Mouse (Mus musculus) erythroblast, adult 5-6 weeks (primary cell): ENCODE measurements around the gene Pias4. TPM values are rescaled to one million over a fixed set of nuclear protein-coding genes. Genes with fewer than 3 reads are reported as not detected.

Source experiments
- ATAC-seq: replicated peaks from 2 replicates; pipeline ENCODE4 v1.8.0; 2016; ENCODE audit warnings: moderate number of reproducible peaks, mild to moderate bottlenecking, moderate TSS enrichment, inconsistent platforms; ENCODE audit not compliant: poor library complexity, low FRiP score, severe bottlenecking
- total RNA-seq, 2 experiments: library from RNA; stranded (forward) in 1 of 2; stranded (reverse) in 1 of 2; fragments of 150-400 nt in 1 of 2; fragments of 200-764, 138-1000 nt in 1 of 2; gene quantifications; 2 replicates each; pipeline versions ENCODE4 v1.2.3 to v1.2.4; 2015 to 2017; ENCODE audit warnings: low replicate concordance in 2 of 2

Pias4 gene
- total RNA-seq, 2 experiments from 2014 or later = 4.4 to 19.3 TPM

- ATAC-seq = peak; percentile 81
These were observed 62.1 kb downstream of the Pias4 start, which contains the start of gene Map2k2 for GRCm38 (mm10) chr10:81105565-81106112. Gene Map2k2 (plus strand): TSS chr10:81105915.

Other genes starting within 250 kb of the Pias4 start
Only the 30 nearest of the 32 such genes appear.
- not detected in 2 replicates for gene Gng7, start 153.0 kb downstream of the Pias4 start, total RNA-seq (2015; ENCODE audit: low replicate concordance)
- not detected in 2 replicates for gene Gng7, start 153.0 kb downstream of the Pias4 start, total RNA-seq (2017; ENCODE audit: low replicate concordance)
- not detected in 2 replicates for gene Diras1, start 142.3 kb downstream of the Pias4 start, total RNA-seq (2015; ENCODE audit: low replicate concordance)
- not detected in 2 replicates for gene Diras1, start 142.3 kb downstream of the Pias4 start, total RNA-seq (2017; ENCODE audit: low replicate concordance)
- 2.1 and 2.5 TPM in 2 replicates for gene Slc39a3, start 130.5 kb downstream of the Pias4 start, total RNA-seq (2015; ENCODE audit: low replicate concordance)
- gene Slc39a3, start 130.5 kb downstream of the Pias4 start, total RNA-seq (2017; ENCODE audit: low replicate concordance) = 2.7 and 3.8 TPM in 2 replicates
- 6.7 and 20.3 TPM in 2 replicates for gene Sgta, start 107.7 kb downstream of the Pias4 start, total RNA-seq (2015; ENCODE audit: low replicate concordance)
- gene Sgta, start 107.7 kb downstream of the Pias4 start, total RNA-seq (2017; ENCODE audit: low replicate concordance) = 14.8 and 18.1 TPM in 2 replicates
- 1.9 TPM in 1 of 2 replicates, not detected in the other for gene Thop1, start 97.9 kb downstream of the Pias4 start, total RNA-seq (2015; ENCODE audit: low replicate concordance)
- 3.1 and 4.1 TPM in 2 replicates for gene Thop1, start 97.9 kb downstream of the Pias4 start, total RNA-seq (2017; ENCODE audit: low replicate concordance)
- gene Creb3l3, start 69.0 kb downstream of the Pias4 start, total RNA-seq (2015; ENCODE audit: low replicate concordance) = not detected in 2 replicates
- not detected in 2 replicates for gene Creb3l3, start 69.0 kb downstream of the Pias4 start, total RNA-seq (2017; ENCODE audit: low replicate concordance)
- gene Map2k2, start 62.0 kb downstream of the Pias4 start, total RNA-seq (2015; ENCODE audit: low replicate concordance) = 22.2 and 31.5 TPM in 2 replicates
- gene Map2k2, start 62.0 kb downstream of the Pias4 start, total RNA-seq (2017; ENCODE audit: low replicate concordance) = 34.2 and 49.9 TPM in 2 replicates
- 11.5 and 13.2 TPM in 2 replicates for gene Zbtb7a, start 32.7 kb downstream of the Pias4 start, total RNA-seq (2015; ENCODE audit: low replicate concordance)
- 10.1 and 14.2 TPM in 2 replicates for gene Zbtb7a, start 32.7 kb downstream of the Pias4 start, total RNA-seq (2017; ENCODE audit: low replicate concordance)
- 227 and 267 TPM in 2 replicates for gene Eef2, start 8.7 kb upstream of the Pias4 start, total RNA-seq (2015; ENCODE audit: low replicate concordance)
- 388 and 458 TPM in 2 replicates for gene Eef2, start 8.7 kb upstream of the Pias4 start, total RNA-seq (2017; ENCODE audit: low replicate concordance)
- gene Dapk3, start 15.1 kb upstream of the Pias4 start, total RNA-seq (2015; ENCODE audit: low replicate concordance) = 3.3 and 7.3 TPM in 2 replicates
- gene Dapk3, start 15.1 kb upstream of the Pias4 start, total RNA-seq (2017; ENCODE audit: low replicate concordance) = 10.8 and 11.8 TPM in 2 replicates
- gene 4930442H23Rik, start 15.9 kb upstream of the Pias4 start, total RNA-seq (2015; ENCODE audit: low replicate concordance) = not detected in 2 replicates
- not detected in 2 replicates for gene 4930442H23Rik, start 15.9 kb upstream of the Pias4 start, total RNA-seq (2017; ENCODE audit: low replicate concordance)
- not detected in 2 replicates for gene Nmrk2, start 34.1 kb upstream of the Pias4 start, total RNA-seq (2015; ENCODE audit: low replicate concordance)
- not detected in 2 replicates for gene Nmrk2, start 34.1 kb upstream of the Pias4 start, total RNA-seq (2017; ENCODE audit: low replicate concordance)
- gene Atcay, start 62.9 kb upstream of the Pias4 start, total RNA-seq (2015; ENCODE audit: low replicate concordance) = not detected in 2 replicates
- gene Atcay, start 62.9 kb upstream of the Pias4 start, total RNA-seq (2017; ENCODE audit: low replicate concordance) = not detected in 2 replicates
- not detected in 2 replicates for gene Zfr2, start 65.2 kb upstream of the Pias4 start, total RNA-seq (2015; ENCODE audit: low replicate concordance)
- gene Zfr2, start 65.2 kb upstream of the Pias4 start, total RNA-seq (2017; ENCODE audit: low replicate concordance) = not detected in 2 replicates
- 0.42 and 0.96 TPM in 2 replicates for gene Matk, start 85.0 kb upstream of the Pias4 start, total RNA-seq (2015; ENCODE audit: low replicate concordance)
- 4.3 TPM in 2 replicates for gene Matk, start 85.0 kb upstream of the Pias4 start, total RNA-seq (2017; ENCODE audit: low replicate concordance)
- gene Mrpl54, start 99.0 kb upstream of the Pias4 start, total RNA-seq (2015; ENCODE audit: low replicate concordance) = 6.3 and 56.3 TPM in 2 replicates
- gene Mrpl54, start 99.0 kb upstream of the Pias4 start, total RNA-seq (2017; ENCODE audit: low replicate concordance) = 23.1 and 36.6 TPM in 2 replicates
- gene Apba3, start 99.0 kb upstream of the Pias4 start, total RNA-seq (2015; ENCODE audit: low replicate concordance) = 3.3 and 4.4 TPM in 2 replicates
- gene Apba3, start 99.0 kb upstream of the Pias4 start, total RNA-seq (2017; ENCODE audit: low replicate concordance) = 4.3 and 10.8 TPM in 2 replicates
- 3.3 TPM in 1 of 2 replicates, not detected in the other for gene Tjp3, start 123.7 kb upstream of the Pias4 start, total RNA-seq (2015; ENCODE audit: low replicate concordance)
- 0.60 and 1.7 TPM in 2 replicates for gene Tjp3, start 123.7 kb upstream of the Pias4 start, total RNA-seq (2017; ENCODE audit: low replicate concordance)
- gene Pip5k1c, start 125.0 kb upstream of the Pias4 start, total RNA-seq (2015; ENCODE audit: low replicate concordance) = 9.6 and 11.3 TPM in 2 replicates
- 10.8 and 11.3 TPM in 2 replicates for gene Pip5k1c, start 125.0 kb upstream of the Pias4 start, total RNA-seq (2017; ENCODE audit: low replicate concordance)
- gene Cactin, start 153.2 kb upstream of the Pias4 start, total RNA-seq (2015; ENCODE audit: low replicate concordance) = 5.6 and 6.1 TPM in 2 replicates
- gene Cactin, start 153.2 kb upstream of the Pias4 start, total RNA-seq (2017; ENCODE audit: low replicate concordance) = 18.0 and 27.7 TPM in 2 replicates
- not detected in 2 replicates for gene Tbxa2r, start 160.8 kb upstream of the Pias4 start, total RNA-seq (2015; ENCODE audit: low replicate concordance)
- not detected in 2 replicates for gene Tbxa2r, start 160.8 kb upstream of the Pias4 start, total RNA-seq (2017; ENCODE audit: low replicate concordance)
- not detected in 2 replicates for gene Gipc3, start 175.3 kb upstream of the Pias4 start, total RNA-seq (2015; ENCODE audit: low replicate concordance)
- not detected in 2 replicates for gene Gipc3, start 175.3 kb upstream of the Pias4 start, total RNA-seq (2017; ENCODE audit: low replicate concordance)
- 9.2 and 14.6 TPM in 2 replicates for gene Hmg20b, start 182.6 kb upstream of the Pias4 start, total RNA-seq (2015; ENCODE audit: low replicate concordance)
- 14.1 and 30.2 TPM in 2 replicates for gene Hmg20b, start 182.6 kb upstream of the Pias4 start, total RNA-seq (2017; ENCODE audit: low replicate concordance)
- 1.9 and 2.5 TPM in 2 replicates for gene Mfsd12, start 189.6 kb upstream of the Pias4 start, total RNA-seq (2015; ENCODE audit: low replicate concordance)
- 8.7 and 10.6 TPM in 2 replicates for gene Mfsd12, start 189.6 kb upstream of the Pias4 start, total RNA-seq (2017; ENCODE audit: low replicate concordance)
- gene 4930404N11Rik, start 197.9 kb upstream of the Pias4 start, total RNA-seq (2015; ENCODE audit: low replicate concordance) = 15.6 and 27.0 TPM in 2 replicates
- 35.7 and 41.5 TPM in 2 replicates for gene 4930404N11Rik, start 197.9 kb upstream of the Pias4 start, total RNA-seq (2017; ENCODE audit: low replicate concordance)
- 286 and 325 TPM in 2 replicates for gene Fzr1, start 210.6 kb upstream of the Pias4 start, total RNA-seq (2015; ENCODE audit: low replicate concordance)
- 463 and 486 TPM in 2 replicates for gene Fzr1, start 210.6 kb upstream of the Pias4 start, total RNA-seq (2017; ENCODE audit: low replicate concordance)
- 10.4 and 11.7 TPM in 2 replicates for gene Dohh, start 216.5 kb upstream of the Pias4 start, total RNA-seq (2015; ENCODE audit: low replicate concordance)
- 32.5 and 33.7 TPM in 2 replicates for gene Dohh, start 216.5 kb upstream of the Pias4 start, total RNA-seq (2017; ENCODE audit: low replicate concordance)
- gene Gm48551, start 216.5 kb upstream of the Pias4 start, total RNA-seq (2015; ENCODE audit: low replicate concordance) = 2.5 and 3.7 TPM in 2 replicates
- 1.3 TPM in 1 of 2 replicates, not detected in the other for gene Gm48551, start 216.5 kb upstream of the Pias4 start, total RNA-seq (2017; ENCODE audit: low replicate concordance)
- not detected in 2 replicates for gene Gm48552, start 221.1 kb upstream of the Pias4 start, total RNA-seq (2015; ENCODE audit: low replicate concordance)
- 5.6 TPM in 1 of 2 replicates, not detected in the other for gene Gm48552, start 221.1 kb upstream of the Pias4 start, total RNA-seq (2017; ENCODE audit: low replicate concordance)
- 5.4 TPM in 1 of 2 replicates, not detected in the other for gene Smim24, start 225.1 kb upstream of the Pias4 start, total RNA-seq (2015; ENCODE audit: low replicate concordance)
- 1.8 and 3.8 TPM in 2 replicates for gene Smim24, start 225.1 kb upstream of the Pias4 start, total RNA-seq (2017; ENCODE audit: low replicate concordance)